Mouse (Mus musculus): ENCODE data around the gene Selenop.

The Selenop gene

GRCm38 (mm10) chr15:3270646-3271077 is 2.3 kb downstream of the Selenop start:
- in situ Hi-C loops (cut with MboI, MseI), result no loop called here

- in situ Hi-C loops (cut with MboI, MseI), result no loop called here
Observed at GRCm38 (mm10) chr15:3271216-3271615, 2.9 kb downstream of the Selenop start.

GRCm38 (mm10) chr15:3273191-3273590 is 4.8 kb downstream of the Selenop start:
- in situ Hi-C loops (cut with MboI, MseI), result no loop called here

- in situ Hi-C loops (cut with MboI, MseI), result no loop called here
Observed at GRCm38 (mm10) chr15:3277391-3277790, 9.0 kb downstream of the Selenop start.

GRCm38 (mm10) chr15:3279242-3279641 is 10.9 kb downstream of the Selenop start:
- in situ Hi-C loops (cut with MboI, MseI), result no loop called here

- in situ Hi-C loops (cut with MboI, MseI), result no loop called here
Observed at GRCm38 (mm10) chr15:3281216-3281615, 12.9 kb downstream of the Selenop start.

GRCm38 (mm10) chr15:3281737-3282136 is 13.4 kb downstream of the Selenop start:
- in situ Hi-C loops (cut with MboI, MseI), result no loop called here

- in situ Hi-C loops (cut with MboI, MseI), result no loop called here
Observed at GRCm38 (mm10) chr15:3286032-3286431, 17.7 kb downstream of the Selenop start.

GRCm38 (mm10) chr15:3290435-3290834 is 22.1 kb downstream of the Selenop start:
- in situ Hi-C loops (cut with MboI, MseI), result no loop called here

GRCm38 (mm10) chr15:3293477-3293876 is 25.1 kb downstream of the Selenop start:
- in situ Hi-C loops (cut with MboI, MseI), result no loop called here

- in situ Hi-C loops (cut with MboI, MseI), result no loop called here
Observed at GRCm38 (mm10) chr15:3295986-3296385, 27.6 kb downstream of the Selenop start.

GRCm38 (mm10) chr15:3297615-3298014 is 29.3 kb downstream of the Selenop start:
- in situ Hi-C loops (cut with MboI, MseI), result no loop called here

- in situ Hi-C loops (cut with MboI, MseI), result no loop called here
Observed at GRCm38 (mm10) chr15:3300361-3301100, 32.2 kb downstream of the Selenop start.

- in situ Hi-C loops (cut with MboI, MseI), result no loop called here
Observed at GRCm38 (mm10) chr15:3303426-3303825, 35.1 kb downstream of the Selenop start, which contains the start of gene Ccdc152. Ccdc152 (minus strand) TSS chr15:3303526.

- in situ Hi-C loops (cut with MboI, MseI), result no loop called here
Observed at GRCm38 (mm10) chr15:3309856-3310255, 41.5 kb downstream of the Selenop start.

- in situ Hi-C loops (cut with MboI, MseI), result no loop called here
Observed at GRCm38 (mm10) chr15:3312937-3313336, 44.6 kb downstream of the Selenop start.

GRCm38 (mm10) chr15:3316617-3317016 is 48.3 kb downstream of the Selenop start:
- in situ Hi-C loops (cut with MboI, MseI), result no loop called here

- in situ Hi-C loops (cut with MboI, MseI), result no loop called here
Observed at GRCm38 (mm10) chr15:3319929-3320328, 51.6 kb downstream of the Selenop start.

- in situ Hi-C loops (cut with MboI, MseI), result no loop called here
Observed at GRCm38 (mm10) chr15:3323041-3323440, 54.7 kb downstream of the Selenop start.
